Mouse (Mus musculus) erythroblast, embryonic 14.5 days (primary cell): ENCODE measurements around the gene Mavs. TPM values are rescaled to one million over a fixed set of nuclear protein-coding genes. Genes with fewer than 3 reads are reported as not detected.

ENCODE experiments used
- H3K27me3 ChIP-seq: 2 replicates; pipeline ENCODE4 v1.6.1; 2012; ENCODE audit warnings: inconsistent platforms; ENCODE audit not compliant: control insufficient read depth
- H3K36me3 ChIP-seq: 2 replicates; pipeline ENCODE4 v1.6.1; 2012; ENCODE audit warnings: mild to moderate bottlenecking, inconsistent platforms; ENCODE audit not compliant: control insufficient read depth
- H3K4me1 ChIP-seq: 2 replicates; pipeline ENCODE4 v1.6.1; 2012; ENCODE audit warnings: inconsistent platforms; ENCODE audit not compliant: control insufficient read depth
- H3K4me3 ChIP-seq: replicated peaks from 2 replicates; pipeline ENCODE3; 2012; ENCODE audit warnings: moderate library complexity, mild to moderate bottlenecking, inconsistent platforms
- H3K9me3 ChIP-seq: 2 replicates; pipeline ENCODE4 v1.6.1; 2012; ENCODE audit warnings: low read length, inconsistent platforms, mixed read lengths; ENCODE audit not compliant: control insufficient read depth
- GATA1 ChIP-seq: IDR thresholded peaks from 2 replicates; pipeline ENCODE4 v1.6.1; 2012; ENCODE audit warnings: low read length, inconsistent platforms, mixed read lengths
- TAL1 ChIP-seq: IDR thresholded peaks from 3 replicates; pipeline ENCODE4 v1.6.1; 2012; ENCODE audit warnings: low read length, inconsistent platforms, mixed read lengths
- polyA plus RNA-seq: library from polyadenylated mRNA; stranded (reverse); fragments of >175 nt; gene quantifications from 2 replicates; pipeline ENCODE4 v1.2.3, GENCODE M21; 2012

The Mavs gene
- polyA plus RNA-seq, result 3.2 and 4.8 TPM in 2 replicates

DNA sequence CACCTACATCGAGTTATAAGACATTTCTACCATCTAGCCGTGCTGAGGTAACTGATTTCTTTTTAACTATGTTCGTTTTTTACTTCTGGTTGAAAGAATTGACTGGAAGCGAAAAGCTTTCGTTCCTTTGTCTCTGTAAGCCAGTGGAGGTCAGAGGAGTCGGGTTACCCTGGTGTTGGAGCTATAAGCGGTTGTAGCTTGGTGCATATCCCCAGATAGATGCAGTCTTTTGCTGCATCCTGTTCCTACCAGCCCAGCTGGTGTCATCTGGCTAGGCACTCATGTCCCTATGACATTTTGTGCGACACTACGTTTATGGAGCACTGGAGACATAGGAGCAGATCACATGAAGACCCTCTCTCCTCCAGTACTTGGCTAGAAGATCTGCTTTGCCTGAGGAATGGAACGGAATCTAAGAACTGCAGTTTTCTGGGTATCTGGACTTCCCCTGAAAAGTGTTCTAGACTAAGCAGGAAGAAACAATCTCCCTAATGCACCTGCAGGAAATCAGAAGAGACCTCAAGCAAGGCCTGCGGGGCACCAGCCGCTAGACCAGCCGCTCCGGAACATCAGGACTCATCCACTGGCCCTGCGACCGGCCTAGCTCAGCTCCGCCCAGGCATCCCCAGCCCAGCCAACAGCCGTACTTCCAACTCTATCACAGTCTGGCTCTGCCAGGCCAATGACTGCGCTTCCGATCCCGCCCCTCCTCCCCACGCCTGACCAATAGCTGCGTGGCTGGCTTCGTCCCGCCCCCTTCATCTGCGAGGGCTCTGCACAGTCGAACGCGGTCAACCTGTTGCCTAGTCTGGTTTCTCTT, at the start of gene Mavs:
TSS of gene Mavs (plus strand) at position 757 of the 820 bp plus-strand sequence.
- TF ChIP-seq TAL1 (no peak), GATA1 (no peak)
- Histone ChIP-seq H3K9me3 (no peaks in the 10 kb centered on the region), H3K4me1 (peaks cover 70% of the 10 kb centered on the region), H3K27me3 (no peaks in the 10 kb centered on the region), H3K36me3 (peaks cover 41% of the 10 kb centered on the region), H3K4me3 (peak within 1 kb of the TSS; percentile 78)

- Histone ChIP-seq H3K27me3 (no peaks in the 10 kb centered on the region), H3K4me1 (peaks cover 62% of the 10 kb centered on the region), H3K36me3 (peaks cover 45% of the 10 kb centered on the region), H3K9me3 (no peaks in the 10 kb centered on the region), H3K4me3 (peak overlapping the region; percentile 74)
- TF ChIP-seq TAL1, result no peak
- no peak for TF ChIP-seq GATA1
Measured at GRCm38 (mm10) chr2:131186343-131186742, 47.5 kb upstream of the Mavs start.

- Histone ChIP-seq H3K27me3 (no peaks in the 10 kb centered on the region), H3K4me1 (peaks cover 63% of the 10 kb centered on the region), H3K36me3 (peaks cover 51% of the 10 kb centered on the region), H3K9me3 (no peaks in the 10 kb centered on the region), H3K4me3 (peak within 1 kb of the TSS; percentile 74)
- TF ChIP-seq GATA1 (no peak), TAL1 (no peak)
Measured at GRCm38 (mm10) chr2:131186771-131187601, 46.9 kb upstream of the Mavs start, which contains the start of the genes Cdc25b and Spef1. TSS of gene Cdc25b (plus strand) at chr2:131186949. TSS of gene Spef1 (minus strand) at chr2:131187282.

DNA sequence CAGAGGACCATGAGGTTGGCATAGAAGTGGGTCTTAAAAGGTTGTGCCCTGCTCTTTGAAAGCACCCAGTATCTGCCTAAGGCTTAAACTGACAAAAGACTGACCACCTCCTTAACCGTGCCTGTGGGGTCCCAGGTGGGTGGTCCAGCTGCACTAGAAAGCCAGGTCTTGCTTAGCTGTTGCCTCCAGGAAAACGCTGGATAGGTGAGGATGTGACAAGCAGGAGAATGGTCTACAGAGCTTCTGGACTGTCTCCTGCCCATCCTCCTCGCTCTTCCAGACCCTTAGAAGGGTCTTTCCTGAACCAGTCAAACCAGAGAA, 46.3 kb upstream of the Mavs start:
- TF ChIP-seq TAL1 (no peak), GATA1 (no peak)
- Histone ChIP-seq H3K4me3 (peak overlapping the region; percentile 74), H3K36me3 (peaks cover 57% of the 10 kb centered on the region), H3K4me1 (peaks cover 64% of the 10 kb centered on the region), H3K9me3 (no peaks in the 10 kb centered on the region), H3K27me3 (no peaks in the 10 kb centered on the region; the same call in 1 of the 2 replicates)

DNA sequence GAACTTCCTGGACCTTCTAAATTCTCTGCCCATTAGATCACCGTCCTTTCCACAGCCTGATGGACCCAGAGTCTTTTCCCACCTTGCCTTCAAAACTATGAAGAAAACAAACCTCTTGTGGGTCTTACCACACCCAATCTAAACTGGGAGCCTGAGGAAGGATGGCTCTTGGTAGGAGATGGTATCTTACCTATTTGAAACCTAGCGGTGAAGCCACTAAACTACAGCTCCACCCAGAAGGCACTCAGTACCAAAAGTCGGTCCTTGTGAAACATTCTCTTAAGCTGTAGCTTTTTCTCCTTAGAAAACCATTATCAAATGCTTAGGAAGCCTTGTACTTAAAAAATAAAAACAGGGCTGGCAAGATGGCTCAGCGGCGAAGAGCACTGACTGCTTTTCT, 45.6 kb upstream of the Mavs start:
- TF ChIP-seq GATA1 (peak; percentile 63; the same call in 1 of the 2 replicates), TAL1 (no peak)
- Histone ChIP-seq H3K36me3 (peaks cover 64% of the 10 kb centered on the region), H3K4me1 (peaks cover 71% of the 10 kb centered on the region), H3K27me3 (no peaks in the 10 kb centered on the region; the same call in 1 of the 2 replicates), H3K9me3 (no peaks in the 10 kb centered on the region), H3K4me3 (peak overlapping the region; percentile 74)

- peak; percentile 69 for TF ChIP-seq GATA1
- TF ChIP-seq TAL1, result peak; percentile 65
- Histone ChIP-seq H3K4me1 (peaks cover 81% of the 10 kb centered on the region), H3K27me3 (no peaks in the 10 kb centered on the region; the same call in 1 of the 2 replicates), H3K4me3 (peak overlapping the region; percentile 74), H3K9me3 (no peaks in the 10 kb centered on the region), H3K36me3 (peaks cover 78% of the 10 kb centered on the region)
Measured at GRCm38 (mm10) chr2:131189521-131190309, 44.1 kb upstream of the Mavs start.

DNA sequence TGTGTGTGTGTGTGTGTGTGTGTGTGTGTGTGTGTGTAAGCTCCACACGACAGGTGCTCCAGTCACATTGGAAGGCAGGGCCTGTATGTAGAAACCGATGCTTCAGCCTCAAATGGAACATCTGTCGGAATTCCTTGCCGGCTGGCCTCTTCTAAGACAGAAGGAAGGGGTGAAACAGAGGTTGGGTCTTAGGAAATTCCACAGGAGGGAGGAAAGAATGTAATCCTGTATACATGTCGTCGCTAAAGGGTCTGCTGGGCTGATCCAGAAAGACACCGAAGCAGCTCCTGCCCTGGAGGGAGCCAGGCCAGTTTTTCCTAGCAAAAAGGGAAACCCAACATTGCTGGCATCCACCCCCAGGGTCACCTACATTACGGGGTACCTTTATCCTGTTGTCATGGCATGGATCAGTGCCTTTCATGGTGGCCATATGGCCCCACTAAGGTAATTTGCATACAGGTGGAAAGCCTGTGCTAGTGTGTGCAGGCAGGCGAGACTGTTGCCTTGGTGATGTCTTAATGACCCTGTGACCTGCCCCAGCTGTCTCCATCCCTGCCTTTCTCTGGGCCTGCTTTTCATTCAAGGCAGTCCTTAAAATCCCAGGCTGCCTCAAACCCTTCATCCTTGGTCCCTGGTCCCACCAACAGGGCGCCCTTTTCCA, 43.4 kb upstream of the Mavs start:
- H3K4me3 ChIP-seq, result peak overlapping the region; percentile 74
- no peak for TF ChIP-seq TAL1
- TF ChIP-seq GATA1, result no peak
- no peaks in the 10 kb centered on the region for H3K9me3 ChIP-seq
- peaks cover 86% of the 10 kb centered on the region for H3K36me3 ChIP-seq
- H3K27me3 ChIP-seq, result no peaks in the 10 kb centered on the region; the same call in 1 of the 2 replicates
- H3K4me1 ChIP-seq, result peaks cover 84% of the 10 kb centered on the region

GRCm38 (mm10) chr2:131191005-131191390, 42.9 kb upstream of the Mavs start:
- H3K4me3 ChIP-seq, result peak overlapping the region; percentile 74

More at GRCm38 (mm10) chr2:131191005-131191390, 42.9 kb upstream of the Mavs start:
- Histone ChIP-seq H3K36me3 (peaks cover 91% of the 10 kb centered on the region), H3K9me3 (no peaks in the 10 kb centered on the region), H3K4me1 (peaks cover 82% of the 10 kb centered on the region), H3K27me3 (no peaks in the 10 kb centered on the region; the same call in 1 of the 2 replicates)
- TF ChIP-seq TAL1, result no peak
- TF ChIP-seq GATA1, result no peak
